Mouse (Mus musculus): ENCODE data around the gene Hamp.

DNA sequence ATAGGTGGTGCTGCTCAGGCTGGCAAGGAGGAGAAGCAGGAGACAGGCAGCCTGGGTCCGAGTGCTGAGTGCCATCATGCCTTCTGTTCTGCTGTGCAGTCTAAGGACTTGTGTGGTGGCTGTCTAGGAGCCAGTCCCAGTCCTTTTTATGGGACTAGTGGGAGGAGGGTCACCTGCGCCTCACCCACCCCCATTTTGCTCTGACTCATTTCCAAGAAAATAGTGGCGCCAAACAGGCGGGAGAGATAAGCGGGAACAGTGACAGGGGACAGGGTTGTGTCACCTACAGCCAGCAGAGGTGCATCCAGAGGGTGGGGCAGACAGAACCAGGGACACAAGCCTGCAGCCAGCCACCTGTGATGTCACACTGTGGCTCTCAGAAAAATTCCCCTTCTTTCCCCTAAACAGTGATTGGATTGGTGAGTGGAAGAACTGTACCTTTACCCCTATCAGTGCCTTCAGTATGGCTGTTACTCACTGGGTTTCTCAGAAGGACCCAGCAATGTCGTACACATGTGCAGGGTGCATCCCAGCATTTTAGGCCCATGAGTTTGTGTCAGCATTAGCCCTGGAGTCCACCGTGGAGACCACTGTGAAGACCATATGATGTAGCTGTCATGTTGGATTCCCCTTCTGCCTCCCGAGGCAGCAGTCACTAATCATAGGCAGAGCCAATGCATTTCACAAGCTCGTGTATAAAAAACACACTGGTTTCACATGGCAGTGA, at the start of gene Hamp:
- TF ChIP-seq POLR2A (IDR thresholded peaks at IDR 0.05; ENCODE audit: low read depth, low read length) (no peak), CTCF (IDR thresholded peaks at IDR 0.05; ENCODE audit: extremely low read depth, insufficient read depth, insufficient read length, insufficient replicate concordance) (no peak)

Data from spleen, adult 2 months (tissue).